Mouse (Mus musculus) embryonic stem cell, embryonic (primary cell): ENCODE measurements around the gene Sdhaf2.

Experiments
- CTCF ChIA-PET, 4 experiments: fragments of 300-600 bp in 2 of 4; fragments of 350-600 bp in 2 of 4; sonication (Branson Sonifier 250); formaldehyde crosslinking; loops; one replicate each; lab custom pipeline; 2022; ENCODE audit warnings: inconsistent platforms in 2 of 4; lab: Charles Lee
- POLR2A ChIA-PET, 4 experiments: fragments of 300-600 bp in 2 of 4; fragments of 350-600 bp in 2 of 4; sonication (Branson Sonifier 250); formaldehyde crosslinking; loops; one replicate each; lab custom pipeline; 2022; ENCODE audit warnings: antibody characterized with exemption in 4 of 4, inconsistent platforms in 1 of 4; lab: Charles Lee

The Sdhaf2 gene

GRCm38 (mm10) chr19:10469171-10469658 lies 56.7 kb downstream of the Sdhaf2 start:
- ChIA-PET CTCF (interaction anchor here in 2 of 4 experiments (0.7 to 0.9 kb wide), 3 partner anchors 12 to 458 kb away, joined by 3 to 5 read pairs (median 3); partner anchors contain the start of gene Lrrc10b (in 1 of the 2)), POLR2A (interaction anchor here in 1 of 4 experiments (1.4 kb wide), 1 partner anchor 12 kb away, joined by 5 read pairs; the partner anchor contains the start of gene Lrrc10b)

DNA sequence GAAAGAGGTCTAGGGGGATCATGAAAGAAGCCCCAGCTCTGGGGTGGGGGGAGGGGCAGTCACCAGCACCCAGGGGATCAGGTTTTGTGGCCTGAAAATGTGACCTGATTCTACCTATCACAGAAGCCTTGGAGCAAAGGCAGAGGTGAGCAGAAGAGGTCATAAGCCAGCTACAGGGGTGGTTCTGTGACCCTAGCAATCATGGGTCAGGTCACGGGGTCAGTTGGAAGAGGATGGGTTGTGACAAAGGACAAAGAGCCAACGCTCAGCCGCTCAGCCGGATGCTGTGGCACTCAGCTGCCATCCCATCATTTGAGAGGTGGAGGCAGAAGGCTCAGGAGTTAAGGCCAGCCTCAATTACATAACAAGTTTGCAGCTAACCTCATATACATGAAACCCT lies 61.5 kb downstream of the Sdhaf2 start:
- POLR2A ChIA-PET, result interaction anchor here in 3 of 4 experiments (0.6 to 1.4 kb wide), 8 partner anchors 10 to 1322 kb away, joined by 3 to 7 read pairs (median 4); partner anchors contain the start of gene Sdhaf2 (in 1 of the 3)
- CTCF ChIA-PET, result interaction anchor here (0.7 to 1.1 kb wide), 6 partner anchors 15 to 515 kb away, joined by 3 to 5 read pairs (median 3); no protein-coding TSS in a partner anchor

- POLR2A ChIA-PET, result interaction anchor here in 2 of 4 experiments (0.6 kb wide), 2 partner anchors 402 to 1518 kb away, joined by 3 to 5 read pairs; no protein-coding TSS in a partner anchor
- CTCF ChIA-PET, result interaction anchor here in 3 of 4 experiments (0.6 to 1.1 kb wide), 7 partner anchors 12 to 229 kb away, joined by 3 to 5 read pairs (median 3); no protein-coding TSS in a partner anchor
Observed at GRCm38 (mm10) chr19:10461584-10461983, 64.4 kb downstream of the Sdhaf2 start.

DNA sequence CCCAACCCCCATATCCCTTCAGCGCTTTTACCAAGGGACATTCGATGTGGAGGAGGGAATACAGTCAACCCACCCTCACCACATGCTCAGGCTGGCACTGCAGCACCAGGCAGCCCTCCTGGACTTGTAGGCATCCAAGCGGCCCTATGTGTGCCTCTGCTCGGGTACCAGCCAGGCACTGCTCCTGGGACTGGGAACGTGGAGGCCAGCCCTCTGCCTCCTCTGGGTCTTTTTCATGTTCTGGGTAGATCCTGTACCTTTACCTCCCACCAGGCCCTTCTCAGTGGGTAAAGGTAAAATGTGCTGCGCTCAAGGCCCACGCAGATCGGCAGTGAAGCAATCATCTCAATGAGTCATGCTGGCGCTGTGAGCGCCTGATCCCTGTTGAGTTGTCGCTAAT lies 66.0 kb downstream of the Sdhaf2 start:
- ChIA-PET CTCF (no interaction called here), POLR2A (interaction anchor here in 1 of 4 experiments (0.7 to 1.3 kb wide), 2 partner anchors 31 to 84 kb away, joined by 3 to 10 read pairs; no protein-coding TSS in a partner anchor)

DNA sequence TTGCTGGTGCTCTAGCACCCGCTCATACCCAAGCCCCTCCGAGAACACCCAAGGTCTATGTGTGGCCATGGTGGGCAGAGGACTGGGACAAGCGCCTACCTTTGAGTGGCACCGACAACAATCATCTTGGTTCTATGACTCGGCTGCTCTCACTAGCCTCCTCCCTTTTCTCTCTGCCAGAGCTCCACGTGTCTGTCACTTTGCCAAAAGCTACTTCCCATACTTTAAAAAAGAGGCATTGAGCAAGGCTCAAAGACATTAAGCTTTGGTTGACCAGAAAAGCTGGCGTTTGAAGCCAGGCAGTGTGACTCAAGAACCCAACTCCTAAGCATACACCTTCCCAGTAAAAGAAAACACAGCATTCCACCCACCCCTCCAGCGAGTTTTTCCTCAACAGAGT lies 67.8 kb downstream of the Sdhaf2 start:
- CTCF ChIA-PET, result interaction anchor here in 3 of 4 experiments (0.8 to 2.1 kb wide), 13 partner anchors 8 to 117 kb away, joined by 3 to 15 read pairs (median 4); partner anchors contain the start of gene Ppp1r32 (in 1 of the 3)
- POLR2A ChIA-PET, result interaction anchor here in 3 of 4 experiments (0.6 to 2.8 kb wide), 13 partner anchors 16 to 515 kb away, joined by 3 to 15 read pairs (median 4); partner anchors contain the start of genes Sdhaf2 (in 3 of the 3), Cpsf7 (in 2 of the 3), Cyb561a3 (in 1 of the 3) and Tmem138 (in 1 of the 3)

DNA sequence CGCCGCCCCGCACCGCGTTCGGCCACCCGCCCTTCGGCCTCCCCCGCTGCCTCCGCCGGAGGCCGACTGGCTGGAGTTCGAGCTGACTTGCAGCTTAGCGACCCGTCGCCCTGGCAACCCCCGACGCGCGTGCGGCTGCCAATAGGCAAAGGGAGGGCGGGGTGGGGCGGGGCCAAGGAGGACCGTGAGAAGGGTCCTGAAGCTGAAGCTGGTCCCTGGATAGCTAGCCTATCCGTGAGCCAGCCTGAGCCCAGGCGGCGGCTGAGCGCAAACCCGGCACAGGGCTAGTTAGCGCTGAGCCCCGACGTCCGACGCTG lies 68.5 kb downstream of the Sdhaf2 start:
- POLR2A ChIA-PET, result interaction anchor here in 3 of 4 experiments (0.5 to 2.8 kb wide), 31 partner anchors 8 to 1491 kb away, joined by 3 to 15 read pairs (median 4); partner anchors contain the start of genes Sdhaf2 (in 3 of the 3), Cpsf7 (in 2 of the 3), Fen1 (in 2 of the 3) and Tmem258 (in 2 of the 3)
- CTCF ChIA-PET, result interaction anchor here (0.6 to 2.1 kb wide), 30 partner anchors 8 to 522 kb away, joined by 3 to 15 read pairs (median 4); partner anchors contain the start of genes Ppp1r32 (in 2 of the 4) and Ccdc86 (in 1 of the 4)

GRCm38 (mm10) chr19:10456752-10457483 lies 69.0 kb downstream of the Sdhaf2 start, which contains the start of gene Lrrc10b:
TSS of gene Lrrc10b (minus strand) at chr19:10457473.
- POLR2A ChIA-PET, result interaction anchor here in 3 of 4 experiments (0.5 to 2.8 kb wide), 34 partner anchors 9 to 1490 kb away, joined by 3 to 15 read pairs (median 4); partner anchors contain the start of genes Sdhaf2 (in 3 of the 3), Cpsf7 (in 2 of the 3), Fen1 (in 2 of the 3) and Tmem258 (in 2 of the 3)
- CTCF ChIA-PET, result interaction anchor here (0.6 to 2.1 kb wide), 31 partner anchors 7 to 523 kb away, joined by 3 to 15 read pairs (median 4); partner anchors contain the start of genes Ccdc86 (in 1 of the 4), Ppp1r32 (in 1 of the 4) and Syt7 (in 1 of the 4)

GRCm38 (mm10) chr19:10455437-10455806 lies 70.5 kb downstream of the Sdhaf2 start:
- CTCF ChIA-PET, result interaction anchor here in 3 of 4 experiments (0.6 to 1.0 kb wide), 4 partner anchors 11 to 155 kb away, joined by 3 read pairs; no protein-coding TSS in a partner anchor
- POLR2A ChIA-PET, result interaction anchor here in 2 of 4 experiments (0.7 to 1.3 kb wide), 2 partner anchors 29 to 457 kb away, joined by 3 to 4 read pairs; no protein-coding TSS in a partner anchor

DNA sequence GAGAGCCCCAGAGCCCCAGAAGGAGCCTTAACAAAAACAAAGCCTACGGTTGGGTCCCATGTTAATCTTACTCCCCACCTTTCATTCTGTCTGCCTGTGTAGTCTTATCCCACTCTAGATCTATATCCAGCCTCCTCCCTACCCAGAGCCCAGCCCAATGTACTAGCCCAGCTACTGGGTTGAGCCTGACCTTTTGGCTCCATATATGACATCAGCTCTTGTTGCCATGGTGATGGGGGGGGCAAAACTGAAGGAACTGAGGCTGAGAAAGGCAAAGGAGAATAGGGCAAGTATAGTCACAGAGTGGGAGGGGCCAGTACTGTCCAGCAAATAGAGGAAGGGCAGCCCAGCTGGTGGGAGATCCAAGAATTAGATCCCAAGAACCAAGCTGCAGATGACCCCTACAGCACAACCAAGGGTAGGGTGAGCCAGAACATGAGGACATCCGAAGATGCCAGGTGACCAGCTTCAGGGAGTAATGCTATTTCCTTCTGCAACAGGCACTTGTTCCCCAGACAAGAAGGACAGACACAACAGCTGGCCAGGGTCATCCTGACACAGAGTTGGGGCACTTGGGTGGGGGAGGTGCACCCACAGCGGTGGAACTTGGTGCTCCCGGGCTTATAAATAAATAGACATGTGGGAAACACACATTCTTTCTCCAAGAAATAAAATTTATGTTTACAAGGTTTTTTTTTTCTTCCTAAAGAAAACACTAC lies 71.1 kb downstream of the Sdhaf2 start:
- ChIA-PET POLR2A (interaction anchor here in 2 of 4 experiments (0.7 to 1.3 kb wide), 2 partner anchors 30 to 457 kb away, joined by 3 to 4 read pairs; no protein-coding TSS in a partner anchor), CTCF (interaction anchor here in 3 of 4 experiments (0.6 to 1.0 kb wide), 5 partner anchors 10 to 1699 kb away, joined by 3 read pairs; no protein-coding TSS in a partner anchor)
